Mouse (Mus musculus) hindbrain, embryonic 11.5 days (tissue): Measurements from ENCODE around the gene Limch1. TPM values are rescaled to one million over a fixed set of nuclear protein-coding genes. Genes with fewer than 3 reads are reported as not detected.

ENCODE experiments used
- ATAC-seq: fragments of 200-750 bp; cut with Nextera tagmentation; 2 replicates; pipeline ENCODE4 v1.8.0; 2017; ENCODE audit warnings: mild to moderate bottlenecking, moderate TSS enrichment, moderate library complexity; ENCODE audit not compliant: low FRiP score
- DNase-seq: peaks from one replicate; pipeline ENCODE4 v3.0.0-alpha.2; 2015; ENCODE audit warnings: low spot score
- H3K27ac ChIP-seq: fragments of 300-500 bp; sonication (generic); 2 replicates; pipeline ENCODE4 v1.5.1; 2014; ENCODE audit warnings: mild to moderate bottlenecking, low read depth, low read length
- H3K27me3 ChIP-seq: fragments of 300-500 bp; sonication (generic); 2 replicates; pipeline ENCODE4 v1.6.1; 2014; ENCODE audit warnings: mild to moderate bottlenecking, low read length, moderate library complexity, mixed read lengths; ENCODE audit not compliant: control insufficient read depth, insufficient read depth
- H3K36me3 ChIP-seq: fragments of 300-500 bp; sonication (generic); 2 replicates; pipeline ENCODE4 v1.6.1; 2014; ENCODE audit warnings: mild to moderate bottlenecking, low read length, moderate library complexity, mixed read lengths; ENCODE audit not compliant: control insufficient read depth, insufficient read depth
- H3K4me1 ChIP-seq: fragments of 300-500 bp; sonication (generic); replicated peaks from 2 replicates; pipeline ENCODE4 v1.6.1; 2014; ENCODE audit warnings: low read length, mixed read lengths; ENCODE audit not compliant: control insufficient read depth, insufficient read depth
- H3K4me2 ChIP-seq: fragments of 300-500 bp; sonication (generic); replicated peaks from 2 replicates; pipeline ENCODE4 v1.6.1; 2014; ENCODE audit warnings: mild to moderate bottlenecking, low read depth, low read length
- H3K4me3 ChIP-seq: fragments of 300-500 bp; sonication (generic); 2 replicates; pipeline ENCODE4 v1.5.1; 2014; ENCODE audit warnings: low read depth, low read length
- H3K9ac ChIP-seq: fragments of 300-500 bp; sonication (generic); 2 replicates; pipeline ENCODE4 v1.6.1; 2014; ENCODE audit warnings: low read depth, low read length
- H3K9me3 ChIP-seq: fragments of 300-500 bp; sonication (generic); 2 replicates; pipeline ENCODE4 v1.6.1; 2016; ENCODE audit warnings: low read length; ENCODE audit not compliant: control insufficient read depth
- WGBS: fragments of 180-500 bp; shearing (Covaris S2); extraction: QIAGEN DNeasy Blood & Tissue Kit; methylation state at CpG from one replicate; pipeline ENCODE4 v1.1.7; 2014; 5-methylcytosine and 5-hydroxymethylcytosine counted together
- polyA plus RNA-seq: library from polyadenylated mRNA; unstranded; fragments of >200 nt; fragmentation: Nextera tagmentation; extraction: Ambion mirVana; gene quantifications from 2 replicates; pipeline ENCODE4 v1.2.1, GENCODE M21; 2014

Limch1 gene
- polyA plus RNA-seq, 1 experiment from 2014 or later = 81.7 TPM

DNA sequence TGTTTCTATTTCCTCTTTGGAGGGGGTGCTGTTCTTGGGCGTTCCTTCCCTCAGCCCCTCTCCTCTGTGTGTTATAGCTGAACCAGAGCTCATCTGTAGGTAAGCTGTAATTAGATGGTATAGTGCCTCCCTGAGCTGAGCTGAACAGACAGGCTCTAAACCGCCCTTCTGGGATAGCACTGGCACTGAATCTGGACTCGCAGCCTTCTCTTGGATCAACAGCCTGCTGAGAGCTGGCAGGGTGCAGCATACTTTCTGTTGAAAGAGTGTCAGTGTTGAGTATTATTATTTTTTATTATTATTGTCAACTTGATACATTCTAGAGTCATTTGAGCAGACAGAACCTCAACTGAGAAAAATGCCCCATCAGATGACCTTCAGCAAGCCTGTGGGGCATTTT, 113.9 kb downstream of the Limch1 start:
- H3K4me3 ChIP-seq = no peak overlapping the region
- DNase-seq (no peak), ATAC-seq (no peak)
- 89% methylated on average over 3 of the region's 3 CpGs for WGBS
- H3K4me2 ChIP-seq = no peak overlapping the region
- no peaks in the 10 kb centered on the region for H3K27me3 ChIP-seq
- H3K4me1 ChIP-seq = peaks cover 2% of the 10 kb centered on the region; the same call in 1 of the 2 replicates
- H3K9ac ChIP-seq = no peak overlapping the region
- H3K27ac ChIP-seq = no peak overlapping the region
- H3K9me3 ChIP-seq = no peaks in the 10 kb centered on the region
- H3K36me3 ChIP-seq = no peaks in the 10 kb centered on the region

DNA sequence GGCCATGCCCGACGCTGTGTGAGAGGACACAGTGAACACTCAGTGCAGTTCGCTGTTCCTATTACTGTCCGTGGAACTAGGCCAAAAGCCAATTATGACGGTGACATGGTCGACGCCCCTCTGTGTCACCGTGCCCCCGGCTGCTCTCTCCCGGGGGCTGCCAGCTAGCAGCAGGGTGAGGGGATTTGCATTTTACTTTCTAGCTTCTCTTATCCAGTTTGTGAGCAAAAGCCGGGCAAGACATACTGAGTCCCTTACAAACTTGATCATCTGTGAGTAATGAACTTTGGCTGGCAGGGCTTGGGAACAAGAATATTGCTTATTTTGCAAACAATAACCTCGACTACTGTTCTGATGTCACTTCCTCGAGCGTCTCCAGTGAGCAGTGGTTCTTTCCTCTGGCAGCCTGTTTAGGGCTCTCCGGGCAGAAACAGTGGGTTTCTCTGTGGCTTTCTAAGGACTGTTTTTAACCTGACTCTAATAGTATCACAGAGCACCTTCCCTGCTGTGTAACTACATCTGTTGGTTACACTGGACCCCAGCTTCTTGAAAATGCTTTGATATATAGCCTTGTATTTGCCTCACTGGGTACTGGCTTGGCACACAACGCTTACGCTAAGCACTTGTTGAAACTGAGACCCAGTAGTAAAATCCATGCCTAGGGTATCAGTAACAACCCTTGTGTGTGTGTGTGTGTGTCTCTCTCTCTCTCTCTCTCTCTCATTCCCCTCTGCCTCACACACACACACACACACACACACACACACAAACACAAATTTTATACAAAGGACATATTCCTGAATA, 115.8 kb downstream of the Limch1 start:
- no peak for DNase-seq
- Histone ChIP-seq H3K4me3 (no peak overlapping the region), H3K4me1 (peaks cover 2% of the 10 kb centered on the region; the same call in 1 of the 2 replicates), H3K9me3 (no peaks in the 10 kb centered on the region), H3K27ac (no peak overlapping the region), H3K4me2 (no peak overlapping the region), H3K27me3 (no peaks in the 10 kb centered on the region), H3K36me3 (no peaks in the 10 kb centered on the region), H3K9ac (no peak overlapping the region)
- 65% methylated on average over 17 of the region's 17 CpGs for WGBS
- ATAC-seq = no peak

DNA sequence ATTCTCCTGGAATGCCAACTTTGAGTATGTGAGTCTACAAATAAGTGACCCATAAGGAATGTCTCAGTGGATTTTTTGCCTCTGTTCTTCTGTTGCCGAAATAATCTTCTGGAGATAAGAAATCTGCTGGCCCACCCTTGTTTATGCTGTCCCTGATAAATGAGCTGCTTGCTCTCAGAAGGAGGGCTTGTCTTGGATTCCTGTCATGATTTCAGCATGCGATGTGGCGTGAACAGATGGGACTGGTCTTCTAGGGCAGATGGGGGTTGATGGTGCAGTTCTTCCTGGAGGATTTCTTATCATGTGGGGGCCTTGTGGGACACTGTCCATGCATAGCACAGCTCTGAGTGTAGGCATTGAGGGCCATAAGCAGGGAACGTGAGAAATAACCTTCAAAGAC, 116.5 kb downstream of the Limch1 start:
- Histone ChIP-seq H3K4me2 (no peak overlapping the region), H3K4me3 (no peak overlapping the region), H3K36me3 (no peaks in the 10 kb centered on the region), H3K9ac (no peak overlapping the region), H3K4me1 (peaks cover 2% of the 10 kb centered on the region; the same call in 1 of the 2 replicates), H3K9me3 (no peaks in the 10 kb centered on the region), H3K27ac (no peak overlapping the region), H3K27me3 (no peaks in the 10 kb centered on the region)
- DNase-seq = no peak
- WGBS = 73% methylated on average over 4 of the region's 4 CpGs
- no peak for ATAC-seq

DNA sequence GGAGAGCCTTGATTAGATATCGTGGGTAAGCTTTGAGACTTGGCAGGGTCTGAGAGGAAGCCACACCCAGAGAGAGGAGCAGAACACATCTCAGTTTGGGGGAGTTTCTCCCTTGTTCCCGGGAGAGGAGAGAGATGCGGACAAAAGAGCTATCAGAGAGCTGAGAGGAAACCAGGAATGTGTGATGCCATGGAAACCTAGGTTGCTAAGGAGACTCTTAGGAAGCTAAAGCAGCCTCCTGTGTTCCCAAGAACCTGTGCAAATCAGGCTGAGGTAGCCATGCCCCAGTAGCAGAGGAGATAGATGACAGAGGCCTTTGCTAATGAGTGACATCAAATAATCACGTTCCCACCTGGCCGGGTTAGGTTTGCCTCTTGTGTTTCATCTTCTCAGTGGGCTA, 119.6 kb downstream of the Limch1 start:
- no peak overlapping the region for H3K4me3 ChIP-seq
- peaks cover 2% of the 10 kb centered on the region; the same call in 1 of the 2 replicates for H3K4me1 ChIP-seq
- H3K4me2 ChIP-seq = no peak overlapping the region
- H3K27ac ChIP-seq = no peak overlapping the region
- no peaks in the 10 kb centered on the region for H3K27me3 ChIP-seq
- WGBS = 47% methylated on average over 5 of the region's 5 CpGs
- H3K36me3 ChIP-seq = no peaks in the 10 kb centered on the region
- ATAC-seq = no peak
- H3K9ac ChIP-seq = no peak overlapping the region
- DNase-seq = peak; percentile 49
- no peaks in the 10 kb centered on the region for H3K9me3 ChIP-seq

DNA sequence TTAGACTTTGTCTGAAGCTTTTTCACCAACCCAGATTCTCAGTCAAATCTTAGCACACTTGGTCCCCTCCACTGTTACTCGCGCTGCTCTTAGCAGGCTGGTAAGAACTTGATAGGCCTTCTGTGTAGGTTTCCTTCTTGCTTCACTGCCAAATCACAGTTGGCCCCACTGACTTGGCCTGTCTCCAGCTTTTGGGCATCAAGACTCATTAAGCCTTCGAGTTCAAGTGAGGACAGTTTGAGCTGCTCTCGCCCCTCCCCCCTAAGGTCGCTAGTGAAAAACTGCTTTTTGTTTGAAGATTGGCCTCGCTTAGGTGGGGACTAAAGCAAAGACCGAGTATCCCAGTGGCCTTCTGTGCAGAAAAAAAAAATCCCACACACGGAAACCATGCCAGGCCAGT, 120.4 kb downstream of the Limch1 start:
- Histone ChIP-seq H3K36me3 (no peaks in the 10 kb centered on the region), H3K4me3 (no peak overlapping the region), H3K27me3 (no peaks in the 10 kb centered on the region), H3K27ac (0 out of 2 replicates have a peak overlapping the region, but pooled peaks have one; percentile 11), H3K9me3 (no peaks in the 10 kb centered on the region), H3K9ac (no peak overlapping the region), H3K4me2 (no peak overlapping the region), H3K4me1 (peaks cover 2% of the 10 kb centered on the region; the same call in 1 of the 2 replicates)
- 69% methylated on average over 8 of the region's 8 CpGs for WGBS
- DNase-seq (no peak), ATAC-seq (no peak)

DNA sequence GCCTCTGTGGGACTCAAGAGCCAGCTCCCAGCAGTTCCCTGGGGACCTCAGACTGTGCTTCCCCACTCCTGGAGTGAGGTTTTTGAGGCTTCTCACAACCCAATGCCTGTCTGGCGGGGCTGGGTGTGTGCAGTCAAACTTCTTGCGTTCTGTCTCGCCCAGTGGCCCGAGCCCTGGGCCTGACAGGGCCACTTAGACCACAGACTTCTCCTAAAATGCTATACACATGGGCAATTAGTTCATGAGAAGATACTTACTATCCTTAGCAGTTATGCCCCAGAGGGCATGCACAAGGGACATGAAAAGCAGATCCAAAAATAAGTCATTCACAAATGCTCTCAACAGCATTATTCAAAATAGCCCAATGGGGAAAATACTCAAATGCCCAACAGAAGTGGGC, 123.9 kb downstream of the Limch1 start:
- no peaks in the 10 kb centered on the region for H3K9me3 ChIP-seq

DNA sequence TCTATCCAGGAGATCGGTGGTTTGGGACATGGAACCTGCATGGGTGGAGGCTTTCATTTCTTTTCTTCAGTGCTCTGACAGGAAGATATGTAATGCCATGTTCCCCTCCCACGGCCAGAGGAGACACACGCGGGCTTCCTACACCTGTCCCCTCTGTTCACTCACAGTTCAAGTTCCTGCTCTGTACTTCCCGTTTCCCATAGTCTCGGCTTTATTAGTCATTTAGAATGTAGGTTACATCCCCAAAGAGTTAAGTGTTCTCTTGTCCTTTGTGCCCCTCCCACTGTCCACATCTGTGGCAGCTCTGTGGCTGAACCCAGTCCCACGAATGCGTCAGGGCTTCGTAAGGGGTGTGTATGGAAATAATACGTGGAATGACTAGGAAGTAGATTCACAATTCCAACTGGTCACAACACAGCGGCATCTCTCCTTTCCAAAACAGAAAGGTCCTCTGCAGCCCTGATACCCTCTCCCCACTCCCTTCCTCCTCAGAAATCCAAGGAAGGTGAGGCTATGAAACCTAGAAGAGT, 126.0 kb downstream of the Limch1 start:
- no peak for ATAC-seq
- no peaks in the 10 kb centered on the region; the same call in 1 of the 2 replicates for H3K4me1 ChIP-seq
- WGBS = 90% methylated on average over 11 of the region's 11 CpGs

More for the DNA sequence above, 123.9 kb downstream of the Limch1 start:
- no peaks in the 10 kb centered on the region for H3K36me3 ChIP-seq
- no peaks in the 10 kb centered on the region for H3K27me3 ChIP-seq
- ATAC-seq = no peak
- no peak overlapping the region for H3K4me2 ChIP-seq
- no peak overlapping the region for H3K9ac ChIP-seq
- H3K4me3 ChIP-seq = no peak overlapping the region
- no peak for DNase-seq
- 95% methylated on average over 4 of the region's 4 CpGs for WGBS
- no peaks in the 10 kb centered on the region for H3K4me1 ChIP-seq
- H3K27ac ChIP-seq = no peak overlapping the region

DNA sequence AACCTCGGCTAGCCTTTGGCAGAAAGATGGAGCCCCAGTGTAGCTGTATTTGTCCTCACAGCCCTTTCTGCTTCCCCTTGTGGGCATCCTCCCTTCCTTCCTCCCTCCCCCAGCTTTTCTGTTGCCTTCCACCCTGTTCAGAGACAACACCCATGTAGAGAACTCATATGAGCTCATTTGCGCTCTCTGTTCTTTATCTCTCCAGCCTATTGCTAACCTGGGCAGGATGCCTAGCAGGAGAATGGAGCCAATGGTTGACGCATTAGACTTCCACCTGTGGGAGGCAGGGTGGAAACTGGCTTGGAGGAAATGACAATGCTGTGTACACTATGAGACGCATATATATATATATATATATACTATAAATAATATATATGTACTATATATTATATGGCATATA, 126.4 kb downstream of the Limch1 start:
- WGBS = 94% methylated on average over 4 of the region's 4 CpGs
- DNase-seq = no peak
- no peak for ATAC-seq

More for the DNA sequence above, 126.0 kb downstream of the Limch1 start:
- H3K4me3 ChIP-seq = no peak overlapping the region
- DNase-seq = no peak
- no peak overlapping the region for H3K27ac ChIP-seq
- H3K36me3 ChIP-seq = no peaks in the 10 kb centered on the region
- H3K9ac ChIP-seq = no peak overlapping the region
- H3K9me3 ChIP-seq = no peaks in the 10 kb centered on the region
- no peaks in the 10 kb centered on the region for H3K27me3 ChIP-seq
- no peak overlapping the region for H3K4me2 ChIP-seq

DNA sequence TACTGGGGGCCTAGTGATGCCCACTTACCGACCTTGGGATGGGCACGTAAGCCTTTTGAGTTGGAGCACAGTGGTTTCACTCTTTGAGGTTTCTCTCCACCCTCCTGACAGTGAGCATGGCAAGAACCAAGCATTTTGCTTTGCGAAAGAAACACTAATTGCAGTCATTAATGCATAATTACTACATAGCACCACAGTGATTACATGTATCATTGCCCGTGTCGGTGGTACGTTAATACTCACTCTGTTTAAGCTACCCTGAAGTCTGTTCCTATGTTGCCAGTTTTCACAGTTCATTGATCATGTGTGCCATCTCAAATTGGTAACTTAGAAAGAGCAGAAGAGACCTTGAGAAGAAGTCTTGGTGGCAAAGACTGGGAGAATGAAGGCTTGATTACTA, 127.1 kb downstream of the Limch1 start:
- WGBS = 92% methylated on average over 6 of the region's 6 CpGs
- no peak overlapping the region for H3K4me2 ChIP-seq
- ATAC-seq = no peak
- H3K27me3 ChIP-seq = no peaks in the 10 kb centered on the region
- no peaks in the 10 kb centered on the region; the same call in 1 of the 2 replicates for H3K4me1 ChIP-seq
- no peaks in the 10 kb centered on the region for H3K36me3 ChIP-seq
- H3K9me3 ChIP-seq = no peaks in the 10 kb centered on the region
- DNase-seq = no peak
- no peak overlapping the region for H3K9ac ChIP-seq
- no peak overlapping the region for H3K27ac ChIP-seq
- no peak overlapping the region for H3K4me3 ChIP-seq

More for the DNA sequence above, 126.4 kb downstream of the Limch1 start:
- no peak overlapping the region for H3K4me2 ChIP-seq
- no peaks in the 10 kb centered on the region for H3K36me3 ChIP-seq
- no peaks in the 10 kb centered on the region for H3K9me3 ChIP-seq
- no peaks in the 10 kb centered on the region; the same call in 1 of the 2 replicates for H3K4me1 ChIP-seq
- no peak overlapping the region for H3K4me3 ChIP-seq
- no peak overlapping the region for H3K27ac ChIP-seq
- no peak overlapping the region for H3K9ac ChIP-seq
- no peaks in the 10 kb centered on the region for H3K27me3 ChIP-seq
